Mouse (Mus musculus): ENCODE measurements around the gene Krtdap. TPM values are rescaled to one million over a fixed set of nuclear protein-coding genes. Genes with fewer than 3 reads are reported as not detected.

Krtdap gene
- polyA plus RNA-seq, 1 experiment from 2014 or later, result 0.27 TPM

Other genes with a start within 250 kb of the Krtdap start
- gene Hspb6, start 235.7 kb upstream of the Krtdap start, polyA plus RNA-seq (2015; fragmentation: Nextera tagmentation; extraction: Ambion mirVana), result 4.4 and 4.6 TPM in 2 replicates
- gene Proser3, start 235.6 kb upstream of the Krtdap start, polyA plus RNA-seq (2015; fragmentation: Nextera tagmentation; extraction: Ambion mirVana), result 1.8 and 2.3 TPM in 2 replicates
- 25.3 and 31.9 TPM in 2 replicates for gene Lin37, start 228.1 kb upstream of the Krtdap start, polyA plus RNA-seq (2015; fragmentation: Nextera tagmentation; extraction: Ambion mirVana)
- 49.4 TPM in 2 replicates for gene U2af1l4, start 224.6 kb upstream of the Krtdap start, polyA plus RNA-seq (2015; fragmentation: Nextera tagmentation; extraction: Ambion mirVana)
- 3.4 and 3.8 TPM in 2 replicates for gene Gm49396, start 224.6 kb upstream of the Krtdap start, polyA plus RNA-seq (2015; fragmentation: Nextera tagmentation; extraction: Ambion mirVana)
- 80.1 and 81.3 TPM in 2 replicates for gene Psenen, start 224.3 kb upstream of the Krtdap start, polyA plus RNA-seq (2015; fragmentation: Nextera tagmentation; extraction: Ambion mirVana)
- 1.6 and 2.1 TPM in 2 replicates for gene Igflr1, start 222.5 kb upstream of the Krtdap start, polyA plus RNA-seq (2015; fragmentation: Nextera tagmentation; extraction: Ambion mirVana)
- gene Kmt2b, start 199.2 kb upstream of the Krtdap start, polyA plus RNA-seq (2015; fragmentation: Nextera tagmentation; extraction: Ambion mirVana), result 2.8 and 3.8 TPM in 2 replicates
- gene Zbtb32, start 189.0 kb upstream of the Krtdap start, polyA plus RNA-seq (2015; fragmentation: Nextera tagmentation; extraction: Ambion mirVana), result 0.09 and 0.20 TPM in 2 replicates
- gene Upk1a, start 175.0 kb upstream of the Krtdap start, polyA plus RNA-seq (2015; fragmentation: Nextera tagmentation; extraction: Ambion mirVana), result 0.09 and 0.50 TPM in 2 replicates
- gene Cox6b1, start 161.7 kb upstream of the Krtdap start, polyA plus RNA-seq (2015; fragmentation: Nextera tagmentation; extraction: Ambion mirVana), result 690 and 705 TPM in 2 replicates
- gene Etv2, start 152.0 kb upstream of the Krtdap start, polyA plus RNA-seq (2015; fragmentation: Nextera tagmentation; extraction: Ambion mirVana), result 0.09 TPM in 1 of 2 replicates, not detected in the other
- 58.0 and 59.4 TPM in 2 replicates for gene Rbm42, start 137.6 kb upstream of the Krtdap start, polyA plus RNA-seq (2015; fragmentation: Nextera tagmentation; extraction: Ambion mirVana)
- gene Haus5, start 122.9 kb upstream of the Krtdap start, polyA plus RNA-seq (2015; fragmentation: Nextera tagmentation; extraction: Ambion mirVana), result 38.2 and 38.7 TPM in 2 replicates
- gene Pmis2, start 116.3 kb upstream of the Krtdap start, polyA plus RNA-seq (2015; fragmentation: Nextera tagmentation; extraction: Ambion mirVana), result not detected in 2 replicates
- gene 2200002J24Rik, start 89.0 kb upstream of the Krtdap start, polyA plus RNA-seq (2015; fragmentation: Nextera tagmentation; extraction: Ambion mirVana), result 0.34 and 0.37 TPM in 2 replicates
- 1.1 and 1.7 TPM in 2 replicates for gene Atp4a, start 75.7 kb upstream of the Krtdap start, polyA plus RNA-seq (2015; fragmentation: Nextera tagmentation; extraction: Ambion mirVana)
- 108 and 121 TPM in 2 replicates for gene Tmem147, start 58.4 kb upstream of the Krtdap start, polyA plus RNA-seq (2015; fragmentation: Nextera tagmentation; extraction: Ambion mirVana)
- not detected in 2 replicates for gene Gapdhs, start 44.2 kb upstream of the Krtdap start, polyA plus RNA-seq (2015; fragmentation: Nextera tagmentation; extraction: Ambion mirVana)
- 0.08 and 0.22 TPM in 2 replicates for gene Sbsn, start 36.4 kb upstream of the Krtdap start, polyA plus RNA-seq (2015; fragmentation: Nextera tagmentation; extraction: Ambion mirVana)
- 0.17 TPM in 1 of 2 replicates, not detected in the other for gene Dmkn, start 24.1 kb upstream of the Krtdap start, polyA plus RNA-seq (2015; fragmentation: Nextera tagmentation; extraction: Ambion mirVana)
- 0.35 and 0.46 TPM in 2 replicates for gene Ffar2, start 35.9 kb downstream of the Krtdap start, polyA plus RNA-seq (2015; fragmentation: Nextera tagmentation; extraction: Ambion mirVana)
- not detected in 2 replicates for gene Ffar3, start 68.3 kb downstream of the Krtdap start, polyA plus RNA-seq (2015; fragmentation: Nextera tagmentation; extraction: Ambion mirVana)
- not detected in 2 replicates for gene Ffar1, start 73.7 kb downstream of the Krtdap start, polyA plus RNA-seq (2015; fragmentation: Nextera tagmentation; extraction: Ambion mirVana)
- 0.07 and 0.16 TPM in 2 replicates for gene Cd22, start 92.4 kb downstream of the Krtdap start, polyA plus RNA-seq (2015; fragmentation: Nextera tagmentation; extraction: Ambion mirVana)
- gene Mag, start 127.0 kb downstream of the Krtdap start, polyA plus RNA-seq (2015; fragmentation: Nextera tagmentation; extraction: Ambion mirVana), result 0.16 and 0.20 TPM in 2 replicates
- gene Hamp2, start 136.8 kb downstream of the Krtdap start, polyA plus RNA-seq (2015; fragmentation: Nextera tagmentation; extraction: Ambion mirVana), result not detected in 2 replicates
- 2.0 and 3.7 TPM in 2 replicates for gene Hamp, start 156.1 kb downstream of the Krtdap start, polyA plus RNA-seq (2015; fragmentation: Nextera tagmentation; extraction: Ambion mirVana)
- 9.7 and 10.4 TPM in 2 replicates for gene Usf2, start 168.9 kb downstream of the Krtdap start, polyA plus RNA-seq (2015; fragmentation: Nextera tagmentation; extraction: Ambion mirVana)
- gene Lsr, start 185.6 kb downstream of the Krtdap start, polyA plus RNA-seq (2015; fragmentation: Nextera tagmentation; extraction: Ambion mirVana), result 20.9 and 22.3 TPM in 2 replicates
- 2.1 TPM in 2 replicates for gene Fam187b, start 185.9 kb downstream of the Krtdap start, polyA plus RNA-seq (2015; fragmentation: Nextera tagmentation; extraction: Ambion mirVana)